Mouse (Mus musculus) splenic B cell, adult 2 months (primary cell): ENCODE measurements around the gene Igfbp2.

Experiments used
- DNase-seq: peaks from one replicate; pipeline ENCODE4 v3.0.0-alpha.2; 2011; ENCODE audit warnings: low read depth, low spot score
- H3K27me3 ChIP-seq: 2 replicates; pipeline ENCODE4 v1.6.1; 2012; ENCODE audit warnings: mild to moderate bottlenecking, low read length, moderate library complexity, mixed read lengths; ENCODE audit not compliant: control insufficient read depth, poor library complexity, insufficient read depth, severe bottlenecking
- H3K36me3 ChIP-seq: 2 replicates; pipeline ENCODE4 v1.6.1; 2012; ENCODE audit warnings: mild to moderate bottlenecking, low read length, moderate library complexity, mixed read lengths; ENCODE audit not compliant: control insufficient read depth, poor library complexity, insufficient read depth, severe bottlenecking

Gene Igfbp2

DNA sequence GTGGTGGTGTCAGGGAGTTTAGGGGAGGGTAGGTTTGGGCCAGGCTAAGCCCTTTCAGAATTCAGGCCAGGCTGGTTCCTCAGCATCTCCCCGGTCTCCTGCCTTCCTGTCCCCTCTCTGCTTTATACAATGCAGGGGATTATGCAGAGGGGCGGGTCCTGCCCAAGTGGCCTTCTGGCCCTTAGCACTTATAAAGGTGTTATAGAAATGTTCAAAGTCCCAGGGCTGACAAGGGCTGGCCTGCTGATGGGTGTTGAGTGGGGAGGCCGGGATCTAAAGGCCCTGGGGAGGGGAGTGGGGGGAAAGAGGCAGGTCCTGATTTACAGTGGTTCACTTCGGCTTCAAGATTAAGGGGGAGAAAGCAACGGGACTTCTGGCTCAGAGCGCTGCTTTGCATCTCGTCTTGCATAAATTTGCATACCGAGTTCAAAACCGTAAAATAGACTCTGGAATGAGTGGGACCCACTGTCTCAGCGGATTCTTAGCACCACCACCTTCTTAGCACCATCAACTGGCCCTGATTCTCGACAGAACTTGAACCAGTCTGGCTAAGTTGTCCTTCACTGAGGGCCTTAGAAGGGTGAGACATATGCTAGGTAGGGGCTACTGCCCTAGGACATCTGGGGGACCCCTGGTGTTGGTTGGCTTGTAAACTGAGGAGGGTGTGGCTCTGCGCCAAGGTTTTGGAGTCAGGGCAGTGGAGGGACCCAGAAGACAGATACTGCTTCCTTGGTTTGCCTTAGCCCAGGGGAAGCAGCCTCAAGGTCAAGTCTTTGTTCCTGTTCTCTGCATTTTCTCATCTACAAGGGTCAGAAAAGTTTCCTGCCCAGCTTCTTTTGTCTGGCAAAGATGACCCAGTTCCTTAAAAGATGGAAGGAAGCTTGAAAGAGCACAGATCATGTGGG is 3.4 kb downstream of the Igfbp2 start:
- Histone ChIP-seq H3K36me3 (no peaks in the 10 kb centered on the region), H3K27me3 (no peaks in the 10 kb centered on the region)
- no peak for DNase-seq

DNA sequence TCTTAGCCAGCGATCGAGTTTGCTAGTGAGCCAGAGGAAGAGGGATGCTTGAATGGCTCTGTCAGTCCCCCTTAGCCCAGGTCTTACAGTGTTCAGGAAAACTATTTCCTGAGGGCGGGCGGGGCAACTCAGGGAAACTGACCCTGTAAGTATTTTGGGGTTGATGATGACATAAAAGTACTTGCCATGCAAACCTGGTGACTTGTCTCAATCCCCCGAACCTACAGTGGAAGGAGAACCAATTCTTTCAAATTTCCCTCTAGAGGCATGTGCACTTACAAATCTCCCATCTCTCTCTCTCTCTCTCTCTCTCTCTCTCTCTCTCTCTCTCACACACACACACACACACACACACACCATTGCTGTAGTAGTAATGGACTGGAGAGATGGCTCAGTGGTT is 4.5 kb downstream of the Igfbp2 start:
- no peaks in the 10 kb centered on the region for H3K27me3 ChIP-seq
- no peaks in the 10 kb centered on the region for H3K36me3 ChIP-seq
- no peak for DNase-seq

DNA sequence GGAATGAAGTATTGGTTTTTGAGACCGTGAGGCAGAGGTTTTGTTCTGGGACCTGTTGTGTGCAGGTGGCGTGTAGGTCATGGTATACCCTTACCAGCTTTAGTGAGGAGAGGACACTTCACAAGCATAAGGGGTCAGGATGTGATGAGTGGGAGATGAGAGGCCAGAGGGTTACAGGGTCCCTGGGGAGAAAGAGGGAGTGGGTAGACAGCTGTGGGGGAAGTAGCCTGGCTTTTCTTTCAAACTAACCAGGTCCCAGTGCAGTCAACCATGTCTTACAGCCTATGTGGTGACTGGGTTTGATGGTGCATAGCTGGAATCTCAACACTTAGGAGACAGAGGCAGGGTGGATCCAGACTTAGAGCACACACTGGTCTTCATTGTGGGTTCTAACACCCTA is 6.2 kb downstream of the Igfbp2 start:
- no peak for DNase-seq
- Histone ChIP-seq H3K36me3 (no peaks in the 10 kb centered on the region), H3K27me3 (no peaks in the 10 kb centered on the region)

DNA sequence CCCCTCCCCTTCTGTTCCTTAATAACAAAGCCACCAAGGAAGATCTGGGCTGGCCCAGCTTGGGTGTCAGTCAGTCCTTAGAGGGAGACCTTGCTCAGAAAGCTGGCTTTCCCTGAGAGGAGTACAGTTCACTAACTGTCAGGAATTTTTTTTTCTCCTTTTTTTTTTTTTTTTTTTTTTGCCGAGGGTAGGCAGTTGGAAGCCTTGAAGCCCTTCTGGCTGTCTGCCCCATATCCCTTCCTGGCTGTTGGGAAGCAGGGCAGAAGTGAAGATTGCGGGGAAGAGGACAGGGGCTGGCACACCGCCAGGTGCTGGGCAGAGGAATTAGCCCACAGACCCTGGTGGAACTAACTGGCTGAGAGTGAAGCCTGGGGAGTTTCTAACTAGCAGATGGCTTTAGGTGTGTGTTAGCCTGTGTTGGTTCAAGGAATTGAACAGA is 8.4 kb downstream of the Igfbp2 start:
- no peaks in the 10 kb centered on the region for H3K27me3 ChIP-seq
- no peak for DNase-seq
- no peaks in the 10 kb centered on the region for H3K36me3 ChIP-seq

DNA sequence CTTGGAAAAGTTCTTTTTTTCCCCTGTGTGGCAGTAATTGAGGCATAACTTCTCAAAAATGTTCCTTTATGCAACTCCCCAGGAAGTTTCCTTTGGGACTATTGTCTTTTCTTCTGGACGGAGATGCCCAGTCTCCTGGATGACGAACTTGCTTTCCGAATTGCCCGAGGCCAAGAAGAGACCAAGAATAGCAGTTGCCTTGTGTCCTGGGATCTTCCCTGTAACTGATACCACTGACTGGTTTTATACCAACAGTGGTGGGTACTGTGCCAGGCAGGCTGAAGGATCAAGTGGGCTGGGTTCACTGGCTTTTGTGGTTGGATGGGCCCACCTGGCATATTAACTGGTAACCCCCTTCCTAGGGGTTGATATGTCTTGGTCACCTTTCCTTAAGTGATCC is 9.3 kb downstream of the Igfbp2 start:
- no peak for DNase-seq
- H3K36me3 ChIP-seq: no peaks in the 10 kb centered on the region

DNA sequence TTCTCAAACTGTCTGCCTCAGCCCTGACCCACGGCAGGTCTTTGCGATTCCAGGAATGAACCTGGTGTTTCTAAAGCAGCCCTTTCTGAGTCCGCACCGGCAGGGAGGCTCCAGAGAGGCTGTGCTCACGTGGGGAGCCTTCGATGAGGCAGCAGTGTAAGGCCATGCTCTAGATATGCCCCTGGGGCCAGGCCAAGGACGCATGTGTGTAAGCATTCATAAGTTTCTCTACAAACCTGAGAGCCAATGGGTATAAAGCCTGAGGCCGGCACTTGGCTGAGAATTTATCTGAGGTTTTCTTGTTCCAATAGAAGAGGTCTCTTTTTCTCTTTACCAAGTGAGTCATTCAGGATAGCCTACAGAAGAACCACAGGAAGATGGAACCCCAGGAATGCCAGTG is 15.1 kb downstream of the Igfbp2 start:
- H3K36me3 ChIP-seq: no peaks in the 10 kb centered on the region
- DNase-seq: no peak
- H3K27me3 ChIP-seq: no peaks in the 10 kb centered on the region

More for the DNA sequence above, 9.3 kb downstream of the Igfbp2 start:
- no peaks in the 10 kb centered on the region for H3K27me3 ChIP-seq

DNA sequence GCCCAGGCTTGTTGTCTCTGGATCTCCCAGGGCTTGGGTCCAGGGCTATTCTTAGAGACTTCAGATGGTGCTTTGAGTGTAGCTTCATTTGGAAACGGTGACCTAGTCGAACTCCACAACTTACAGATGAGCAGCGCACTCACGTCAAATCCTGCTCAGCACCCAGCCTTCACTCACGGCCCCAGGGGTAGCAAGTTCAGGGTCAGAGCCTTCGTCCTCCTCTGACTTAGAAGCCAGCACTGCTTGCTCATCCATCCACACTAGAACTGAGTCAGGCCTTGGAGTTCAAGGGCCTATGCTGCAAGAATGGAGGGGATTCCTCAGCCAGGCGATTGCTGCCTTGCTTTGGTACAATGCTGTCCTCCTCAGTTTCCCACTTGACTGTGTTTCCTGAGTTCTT is 15.5 kb downstream of the Igfbp2 start:
- no peak for DNase-seq

DNA sequence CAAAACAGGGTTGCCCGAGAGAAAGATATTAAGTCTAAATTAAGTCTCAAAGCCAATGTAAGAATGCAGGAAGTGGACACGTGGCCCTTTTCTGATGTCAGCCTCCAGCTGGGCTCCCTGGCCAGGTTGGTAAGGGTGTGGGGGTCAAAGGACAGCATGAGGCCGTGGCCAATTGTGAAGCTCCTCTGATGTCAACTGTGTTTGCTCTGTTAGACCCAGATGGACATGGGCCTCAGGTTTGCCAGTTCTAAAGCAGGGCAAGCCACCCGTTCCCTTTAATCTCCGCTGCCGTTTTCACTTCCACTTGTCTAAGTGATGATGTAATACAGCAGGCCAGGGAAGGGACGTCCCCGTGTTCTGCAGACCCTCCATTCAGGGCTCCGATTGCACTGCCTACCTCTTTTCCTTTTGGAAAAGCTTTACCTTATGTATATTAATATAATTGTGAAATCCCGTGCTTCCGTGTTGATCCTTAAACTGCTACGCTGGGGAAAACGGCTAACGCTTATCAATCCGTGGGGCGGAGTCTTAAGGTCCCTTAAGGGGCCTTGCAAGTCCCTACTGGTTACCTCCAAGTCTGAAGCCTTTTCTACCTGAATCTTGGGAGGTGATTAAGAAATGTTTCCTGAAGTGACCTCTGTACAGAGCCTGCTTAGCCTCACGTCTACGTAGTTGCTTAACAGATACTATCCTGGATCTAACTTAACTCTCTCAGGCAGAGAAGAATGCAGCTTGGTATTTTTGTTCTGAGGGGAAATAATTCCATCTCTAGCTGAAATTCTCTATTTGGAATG is 18.6 kb downstream of the Igfbp2 start:
- no peak for DNase-seq
- Histone ChIP-seq H3K27me3 (no peaks in the 10 kb centered on the region), H3K36me3 (no peaks in the 10 kb centered on the region)

More for the DNA sequence above, 15.5 kb downstream of the Igfbp2 start:
- H3K36me3 ChIP-seq: no peaks in the 10 kb centered on the region
- H3K27me3 ChIP-seq: no peaks in the 10 kb centered on the region

DNA sequence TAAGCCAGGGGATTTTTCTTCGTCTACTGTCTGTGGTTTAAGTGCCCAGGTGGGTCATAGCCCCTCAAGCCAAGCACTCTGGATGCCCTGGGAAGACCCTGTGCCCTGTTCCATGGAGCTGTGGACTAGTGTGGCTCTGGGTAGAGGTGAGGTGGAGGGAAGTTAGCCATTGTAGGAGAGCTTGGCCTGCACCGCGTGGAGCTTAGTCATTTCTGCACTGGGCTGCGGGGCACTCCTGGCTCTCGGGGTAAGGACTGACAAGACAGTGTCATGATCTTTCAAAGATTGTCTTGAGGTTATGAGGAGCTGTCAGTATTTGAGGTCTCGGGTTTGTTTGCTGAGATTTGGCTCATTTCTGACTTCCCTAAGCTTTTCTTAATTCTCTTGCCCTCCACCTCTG is 20.4 kb downstream of the Igfbp2 start:
- DNase-seq: no peak
- H3K27me3 ChIP-seq: no peaks in the 10 kb centered on the region
- H3K36me3 ChIP-seq: no peaks in the 10 kb centered on the region

DNA sequence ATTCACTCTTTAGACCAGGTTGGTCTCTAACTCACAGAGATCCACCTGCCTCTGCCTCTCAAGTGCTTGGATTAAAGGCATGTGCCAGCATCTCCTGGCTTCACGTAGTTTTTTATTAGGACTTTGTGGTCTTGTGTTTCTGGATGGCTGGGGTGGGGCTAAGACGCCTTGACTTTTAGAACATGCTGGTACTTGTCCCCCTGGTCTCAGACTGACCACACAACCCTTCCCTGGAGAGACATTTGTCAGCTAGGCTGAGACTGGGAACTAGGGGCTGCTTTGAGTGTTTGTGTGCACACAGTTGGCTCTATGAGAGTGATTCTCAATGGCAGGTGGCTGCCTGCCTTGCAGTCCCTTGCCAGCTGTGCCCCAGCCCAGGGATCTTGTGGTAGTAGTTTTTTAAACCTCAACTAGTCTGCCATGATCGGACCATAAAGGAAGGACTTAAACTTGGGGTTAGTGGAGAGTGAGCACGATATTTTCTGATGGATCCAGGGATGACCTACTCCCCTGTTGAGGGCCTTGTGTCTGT is 23.6 kb downstream of the Igfbp2 start:
- H3K27me3 ChIP-seq: no peaks in the 10 kb centered on the region
- no peaks in the 10 kb centered on the region for H3K36me3 ChIP-seq
- no peak for DNase-seq

DNA sequence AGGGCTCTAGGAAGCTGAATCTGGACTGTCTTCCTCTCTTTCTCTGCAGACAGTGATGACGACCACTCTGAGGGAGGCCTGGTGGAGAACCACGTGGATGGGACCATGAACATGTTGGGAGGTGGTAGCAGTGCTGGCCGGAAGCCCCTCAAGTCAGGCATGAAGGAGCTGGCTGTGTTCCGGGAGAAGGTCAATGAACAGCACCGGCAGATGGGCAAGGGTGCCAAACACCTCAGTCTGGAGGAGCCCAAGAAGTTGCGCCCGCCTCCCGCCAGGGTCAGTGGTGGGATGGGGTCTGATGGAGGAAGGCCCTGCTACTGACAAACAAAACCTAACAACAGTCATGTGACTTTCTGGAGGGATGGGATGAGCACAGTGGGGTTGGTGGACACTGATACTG is 24.7 kb downstream of the Igfbp2 start:
- H3K36me3 ChIP-seq: no peaks in the 10 kb centered on the region
- no peaks in the 10 kb centered on the region for H3K27me3 ChIP-seq
- DNase-seq: no peak

DNA sequence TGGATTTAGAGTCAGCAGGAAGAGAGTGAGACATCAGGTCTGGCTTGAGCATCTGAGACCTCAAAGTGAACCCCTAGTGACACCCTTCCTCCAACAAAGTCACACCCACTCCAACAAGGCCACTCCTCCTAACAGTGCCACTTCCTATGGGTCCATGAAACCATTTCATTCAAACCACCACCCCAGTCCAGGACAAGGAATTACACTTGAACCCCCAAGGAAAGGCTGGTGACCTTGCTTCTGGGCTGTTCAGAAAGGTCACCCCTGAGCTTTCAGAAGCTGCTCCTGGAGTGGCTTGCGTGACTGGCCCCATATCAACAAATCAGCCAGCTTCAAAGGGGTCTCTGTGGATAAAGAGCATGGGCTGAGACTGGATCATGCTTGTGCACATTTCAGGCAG is 29.5 kb downstream of the Igfbp2 start:
- no peaks in the 10 kb centered on the region for H3K36me3 ChIP-seq
- no peaks in the 10 kb centered on the region for H3K27me3 ChIP-seq
- no peak for DNase-seq

DNA sequence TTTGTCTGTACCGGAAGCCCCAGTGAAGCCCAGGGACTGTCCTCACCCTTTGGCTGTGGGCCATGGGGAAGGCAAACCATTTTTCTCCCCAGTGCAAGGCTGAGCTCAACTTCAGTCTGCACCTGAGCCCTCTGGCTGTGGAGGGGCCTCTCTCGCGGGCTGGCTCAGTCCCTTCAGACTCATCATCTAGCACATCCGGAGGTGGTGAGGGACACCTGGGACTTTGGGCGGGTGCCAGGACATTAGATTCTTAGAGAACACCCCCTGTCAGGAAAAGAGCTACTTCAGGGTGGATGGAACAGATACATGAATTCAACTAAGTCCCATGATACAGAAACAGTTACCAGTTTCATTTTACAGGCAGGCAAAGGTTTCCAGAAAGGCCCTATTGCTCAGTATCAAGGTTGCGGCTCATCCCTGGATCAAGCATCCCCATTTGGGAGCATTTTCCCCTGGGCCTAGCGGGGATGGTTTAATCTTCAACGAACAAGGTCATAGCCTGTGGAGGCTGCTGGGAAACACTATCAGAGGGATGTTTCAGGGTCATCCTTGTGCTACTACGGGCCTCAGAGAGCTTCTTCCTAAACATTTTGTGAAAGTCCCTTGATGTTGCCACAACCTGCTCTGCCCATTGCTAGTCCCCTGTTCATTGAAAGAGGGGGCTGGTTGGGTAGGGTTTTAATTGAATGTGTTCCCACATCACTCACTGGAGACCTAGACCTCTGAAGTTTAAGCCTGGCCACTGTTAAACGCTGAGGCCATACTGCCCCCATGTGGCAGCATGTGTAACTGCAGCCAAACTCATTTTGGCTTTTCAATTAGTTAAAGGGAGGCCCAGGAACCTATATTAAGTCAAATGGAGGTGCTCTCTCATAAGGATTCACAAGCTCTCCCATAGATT is 30.3 kb downstream of the Igfbp2 start:
- Histone ChIP-seq H3K36me3 (no peaks in the 10 kb centered on the region), H3K27me3 (no peaks in the 10 kb centered on the region)
- DNase-seq: peak; percentile 49

DNA sequence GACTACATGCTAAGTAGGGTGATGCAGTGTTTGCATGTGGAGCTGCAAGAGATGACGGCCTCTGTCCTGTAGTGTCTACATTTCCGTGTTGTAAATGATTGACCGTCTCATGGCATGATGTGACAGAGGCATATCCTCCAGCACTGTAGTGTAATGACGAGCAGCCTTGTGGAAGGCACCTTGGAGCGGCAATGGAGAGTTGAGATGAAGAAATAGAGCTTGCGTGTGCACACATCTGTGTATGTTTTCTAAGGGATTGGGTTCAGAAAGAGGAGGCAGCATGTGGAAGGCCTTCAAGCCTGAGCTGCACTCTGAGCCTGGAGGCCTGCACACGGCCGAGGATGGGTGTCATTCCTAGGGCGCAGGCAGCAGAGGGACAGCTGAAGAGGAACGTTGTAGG is 31.4 kb downstream of the Igfbp2 start:
- H3K36me3 ChIP-seq: no peaks in the 10 kb centered on the region
- DNase-seq: no peak
- no peaks in the 10 kb centered on the region for H3K27me3 ChIP-seq
